Mouse (Mus musculus): ENCODE measurements around the gene Abca4. TPM values are rescaled to one million over a fixed set of nuclear protein-coding genes. Genes with fewer than 3 reads are reported as not detected.

Gene Abca4
- total and polyA plus RNA-seq, 3 experiments, result 0.15 to 0.49 TPM; not detected in 1

DNA sequence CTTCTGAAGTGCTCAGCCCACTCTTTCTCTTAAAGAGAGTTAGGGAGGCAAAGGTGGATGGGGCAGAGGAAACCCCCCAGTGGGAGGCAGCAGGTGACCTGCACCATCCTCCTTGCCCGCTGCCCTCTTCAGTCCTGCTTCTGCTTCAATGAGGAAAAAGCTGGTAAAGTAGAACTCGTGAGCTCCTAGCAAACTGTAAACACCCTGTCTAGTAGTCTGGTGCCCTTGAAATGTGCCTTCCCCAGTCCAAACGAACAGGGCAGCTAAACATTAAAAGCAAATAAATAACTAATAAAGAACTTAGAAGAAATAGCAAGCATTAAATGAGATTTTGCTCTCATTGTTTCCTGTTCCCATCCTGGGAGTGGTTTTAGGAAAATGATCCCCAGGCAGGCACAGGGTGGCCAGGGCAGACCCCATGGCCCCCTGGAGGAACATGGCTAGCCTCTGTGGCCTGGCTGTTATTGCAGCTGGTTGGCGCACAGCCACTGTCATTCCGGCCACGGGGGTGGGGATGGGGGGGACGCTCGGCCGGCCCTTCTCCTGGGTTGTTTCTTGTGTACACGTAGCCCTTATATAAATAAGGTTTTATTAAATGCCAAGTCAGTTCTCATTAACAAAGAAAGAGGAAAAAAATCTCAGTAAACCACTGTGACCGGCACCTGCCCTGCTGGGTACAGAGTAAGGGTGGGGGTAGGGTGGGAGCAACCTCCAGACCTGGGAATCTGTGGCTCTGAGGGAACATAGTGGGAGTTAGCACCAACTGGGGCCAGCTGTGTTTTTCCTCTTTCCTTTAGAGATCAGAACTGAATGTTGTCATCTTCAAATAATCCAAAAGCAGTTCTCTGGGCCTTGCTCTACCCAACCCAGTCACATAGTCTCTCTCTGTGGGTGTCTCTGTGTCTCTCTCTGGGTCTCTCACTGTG is 28.7 kb downstream of the Abca4 start:
- Histone ChIP-seq H3K27me3 (ENCODE audit: control insufficient read depth in 1 of 2, insufficient read depth in 2 of 2, low read length in 2 of 2) (no peaks in the 10 kb centered on the region; a peak in 1 of 4 replicates), H3K9me3 (replicated peaks; ENCODE audit: insufficient read depth, low read length) (no peaks in the 10 kb centered on the region), H3K27ac (ENCODE audit: control insufficient read depth, low read depth, low read length) (no peak overlapping the region), H3K4me1 (ENCODE audit: control insufficient read depth in 1 of 2, insufficient read depth in 2 of 2, low read length in 2 of 2) (no peaks in the 10 kb centered on the region), H3K36me3 (ENCODE audit: control insufficient read depth in 1 of 2, insufficient read depth in 2 of 2, low read length in 2 of 2) (no peaks in the 10 kb centered on the region), H3K4me3 (ENCODE audit: control insufficient read depth in 1 of 2, insufficient read depth in 1 of 2, low read depth in 2 of 2, low read length in 2 of 2) (no peak overlapping the region), H3K9ac (ENCODE audit: control insufficient read depth, low read depth, low read length, poor library complexity, severe bottlenecking) (no peak overlapping the region), H3K79me2 (ENCODE audit: control insufficient read depth, insufficient read depth, low read length, poor library complexity) (no peaks in the 10 kb centered on the region)
- DNase-seq (ENCODE audit: low read depth, low spot score), result no peak
- TF ChIP-seq POLR2AphosphoS5 (IDR thresholded peaks at IDR 0.05; ENCODE audit: borderline replicate concordance, low read depth, low read length), result no peak
- no peak for TF ChIP-seq GABPA (IDR thresholded peaks at IDR 0.05; ENCODE audit: low read depth, low read length)
- TF ChIP-seq MAZ (IDR thresholded peaks at IDR 0.05; ENCODE audit: low read depth, low read length), result no peak
- no peak for TF ChIP-seq MAX (IDR thresholded peaks at IDR 0.05; ENCODE audit: low read length)
- no peak for TF ChIP-seq POLR2AphosphoS2 (IDR thresholded peaks at IDR 0.05; ENCODE audit: low read length)
- TF ChIP-seq NRF1 (IDR thresholded peaks at IDR 0.05; ENCODE audit: insufficient read depth, low read depth, low read length, poor library complexity, severe bottlenecking), result no peak
- TF ChIP-seq HCFC1 (IDR thresholded peaks at IDR 0.05; ENCODE audit: low read depth, low read length), result no peak
- no peak for TF ChIP-seq MAFK (IDR thresholded peaks at IDR 0.05; ENCODE audit: borderline replicate concordance, low read depth, low read length)
- TF ChIP-seq MYC (IDR thresholded peaks at IDR 0.05; ENCODE audit: low read depth, low read length), result no peak
- TF ChIP-seq TBP (IDR thresholded peaks at IDR 0.05; ENCODE audit: low read depth, low read length), result no peak
- TF ChIP-seq ELF1 (IDR thresholded peaks at IDR 0.05; ENCODE audit: low read depth, low read length), result no peak
- TF ChIP-seq KAT2A (conservative IDR thresholded peaks at IDR 0.05; ENCODE audit: low read depth, low read length), result no peak
- TF ChIP-seq USF2 (IDR thresholded peaks at IDR 0.05; ENCODE audit: borderline replicate concordance in 1 of 2, insufficient read depth in 1 of 2, low read depth in 1 of 2, low read length in 2 of 2), result no peak
- TF ChIP-seq MYB (IDR thresholded peaks at IDR 0.05; ENCODE audit: low read depth, low read length), result no peak
- no peak for TF ChIP-seq ZNF384 (IDR thresholded peaks at IDR 0.05; ENCODE audit: low read depth, low read length)
- TF ChIP-seq USF1 (IDR thresholded peaks at IDR 0.05; ENCODE audit: low read depth, low read length), result no peak
- no peak for TF ChIP-seq MEF2A (IDR thresholded peaks at IDR 0.05; ENCODE audit: extremely low read depth, insufficient replicate concordance, low read depth, low read length, poor library complexity, severe bottlenecking)
- no peak for TF ChIP-seq EP300 (IDR thresholded peaks at IDR 0.05; ENCODE audit: low read depth in 1 of 2, low read length in 2 of 2)
- TF ChIP-seq ZC3H11A (IDR thresholded peaks at IDR 0.05; ENCODE audit: low read depth, low read length), result no peak
